In genomic region chr5:28458821-28459240, GRCm38 (mm10) we compare ENCODE assay signal across 9 mouse cellular contexts. TPM values are rescaled to one million over a fixed set of nuclear protein-coding genes. Genes with fewer than 3 reads are reported as not detected.
DNase-seq lines count a peak whose midpoint lies in the region; ATAC-seq lines count a peak whose summit lies in the region.
"Had no signal": no experiment of that assay in that cellular context is flagged by ENCODE, and none has a peak within 500 bp of the region (broad histone marks: within the 10 kb centered on the region; RNA-seq: fewer than 3 reads in every experiment).

No protein-coding gene starts in this region.

- H3K9me3 ChIP-seq in heart, embryonic 10.5 days = no peaks in the 10 kb centered on the region
- no peaks in the 10 kb centered on the region for H3K9me3 ChIP-seq in hindbrain, embryonic 16.5 days (ENCODE audit: control insufficient read depth, low read length)
- H3K9me3 ChIP-seq in midbrain, embryonic 10.5 days (replicated peaks) = no peaks in the 10 kb centered on the region

- no peak for DNase-seq in heart, embryonic 10.5 days (ENCODE audit: low spot score)
- DNase-seq in heart, postnatal 36 days = no peak
- peak; percentile 70 for DNase-seq in R1 (ENCODE audit: low read depth, low spot score)
- peak; percentile 67 for DNase-seq in midbrain, embryonic 10.5 days (ENCODE audit: low spot score)
- no peak for DNase-seq in frontal cortex, adult 2 months (ENCODE audit: extremely low spot score in 1 of 2, low spot score in 1 of 2)
- DNase-seq in right cerebral cortex, postnatal 14 days = no peak
- no peak for DNase-seq in left cerebral cortex, postnatal 36 days (ENCODE audit: low spot score in 2 of 2)
- DNase-seq: right cerebral cortex, postnatal 4 days had no signal

- no peak overlapping the region for H3K9ac ChIP-seq in hindbrain, embryonic 16.5 days (ENCODE audit: low read depth, low read length)

- ATAC-seq in hindbrain, embryonic 16.5 days = 0 out of 2 replicates have a peak, but pooled peaks have one; percentile 25

- peak overlapping the region; percentile 38 for H3K4me2 ChIP-seq in hindbrain, embryonic 16.5 days (ENCODE audit: low read length)

- H3K36me3 ChIP-seq in heart, embryonic 10.5 days = no peaks in the 10 kb centered on the region
- H3K36me3 ChIP-seq in hindbrain, embryonic 16.5 days (ENCODE audit: control insufficient read depth, insufficient read depth, low read length) = no peaks in the 10 kb centered on the region
- 0 out of 2 replicates have a peak, but pooled peaks cover 8% of the 10 kb centered on the region for H3K36me3 ChIP-seq in midbrain, embryonic 10.5 days

- H3K27ac ChIP-seq in heart, embryonic 10.5 days = no peak overlapping the region
- no peak overlapping the region for H3K27ac ChIP-seq in hindbrain, embryonic 16.5 days (ENCODE audit: low read depth, low read length)
- H3K27ac ChIP-seq in midbrain, embryonic 10.5 days (replicated peaks) = peak overlapping the region; percentile 88

- intact Hi-C loops in heart, postnatal 36 days (cut with DNase I) = loop anchor here (10.0 kb wide), 1 partner anchor 876 kb away; no protein-coding TSS in a partner anchor
- intact Hi-C loops in left cerebral cortex, postnatal 36 days (cut with DNase I) = loop anchor here (10.0 kb wide), 1 partner anchor 876 kb away; no protein-coding TSS in a partner anchor

- 1% methylated on average over 27 of the region's 27 CpGs for WGBS in heart, embryonic 10.5 days
- 3% methylated on average over 27 of the region's 27 CpGs for WGBS in hindbrain, embryonic 16.5 days
- WGBS in midbrain, embryonic 10.5 days = under 1% methylated on average over 27 of the region's 27 CpGs

- peaks cover 43% of the 10 kb centered on the region for H3K4me1 ChIP-seq in heart, embryonic 10.5 days
- peaks cover 30% of the 10 kb centered on the region for H3K4me1 ChIP-seq in hindbrain, embryonic 16.5 days (ENCODE audit: control insufficient read depth, insufficient read depth, low read depth, low read length)
- H3K4me1 ChIP-seq in midbrain, embryonic 10.5 days = peaks cover 69% of the 10 kb centered on the region

- H3K4me3 ChIP-seq in heart, embryonic 10.5 days = peak overlapping the region; percentile 56
- peak overlapping the region; percentile 15 for H3K4me3 ChIP-seq in hindbrain, embryonic 16.5 days (ENCODE audit: low read length)
- peak overlapping the region; percentile 74 for H3K4me3 ChIP-seq in midbrain, embryonic 10.5 days

- peaks cover 97% of the 10 kb centered on the region for H3K27me3 ChIP-seq in heart, embryonic 10.5 days (ENCODE audit: insufficient read depth, poor library complexity, severe bottlenecking)
- peaks cover 75% of the 10 kb centered on the region for H3K27me3 ChIP-seq in hindbrain, embryonic 16.5 days (replicated peaks; ENCODE audit: control insufficient read depth, insufficient read depth, low read length)
- H3K27me3 ChIP-seq in midbrain, embryonic 10.5 days (ENCODE audit: low read depth, poor library complexity, severe bottlenecking) = peaks cover 98% of the 10 kb centered on the region

RNA-seq across cellular contexts. Expression of gene Shh, which starts 8.2 kb away (rescaled TPM):
- 0.10 and 0.68 TPM in 2 replicates for polyA plus RNA-seq in heart, embryonic 10.5 days (2016; fragmentation: Nextera tagmentation; extraction: Ambion mirVana)
- total RNA-seq in heart, postnatal 36 days (2021) = not detected
- 0.93 and 0.97 TPM in 2 replicates for polyA plus RNA-seq in hindbrain, embryonic 16.5 days (2015; fragmentation: Nextera tagmentation; extraction: Ambion mirVana)
- polyA plus RNA-seq in midbrain, embryonic 10.5 days (2016; fragmentation: Nextera tagmentation; extraction: Ambion mirVana) = 7.2 and 7.3 TPM in 2 replicates
- 2.9 and 3.5 TPM in 2 replicates for polyA plus RNA-seq in frontal cortex, adult 2 months (2012; rRNA removed)
- 1 to 10 TPM; 2.7 to 3.5 TPM for total RNA-seq in left cerebral cortex, postnatal 36 days (2021)

Comparison
In these comparisons a context has a peak if more than half of its experiments do, and no peak if none do; other contexts are left out.
1. DNase-seq: peak in R1 (single experiment) and midbrain, embryonic 10.5 days (single experiment); none in heart, embryonic 10.5 days (single experiment), heart, postnatal 36 days (0 of 2), frontal cortex, adult 2 months (0 of 2), right cerebral cortex, postnatal 14 days (single experiment) and left cerebral cortex, postnatal 36 days (0 of 2).
2. H3K4me3 ChIP-seq: peak in every context shown above with its lines; median percentile 74 in midbrain, embryonic 10.5 days; 56 in heart, embryonic 10.5 days; 15 in hindbrain, embryonic 16.5 days.